Mouse (Mus musculus) kidney, postnatal 25 days (tissue): ENCODE data around the gene Sarnp.
A peak's percentile ranks its signal among the peaks of the same experiment; 100 is the strongest.

Experiments used
- DNase-seq, 2 experiments: peaks; one replicate each; pipeline ENCODE4 v3.0.0; 2021; ENCODE audit warnings: mixed read lengths in 2 of 2

Gene Sarnp

DNA sequence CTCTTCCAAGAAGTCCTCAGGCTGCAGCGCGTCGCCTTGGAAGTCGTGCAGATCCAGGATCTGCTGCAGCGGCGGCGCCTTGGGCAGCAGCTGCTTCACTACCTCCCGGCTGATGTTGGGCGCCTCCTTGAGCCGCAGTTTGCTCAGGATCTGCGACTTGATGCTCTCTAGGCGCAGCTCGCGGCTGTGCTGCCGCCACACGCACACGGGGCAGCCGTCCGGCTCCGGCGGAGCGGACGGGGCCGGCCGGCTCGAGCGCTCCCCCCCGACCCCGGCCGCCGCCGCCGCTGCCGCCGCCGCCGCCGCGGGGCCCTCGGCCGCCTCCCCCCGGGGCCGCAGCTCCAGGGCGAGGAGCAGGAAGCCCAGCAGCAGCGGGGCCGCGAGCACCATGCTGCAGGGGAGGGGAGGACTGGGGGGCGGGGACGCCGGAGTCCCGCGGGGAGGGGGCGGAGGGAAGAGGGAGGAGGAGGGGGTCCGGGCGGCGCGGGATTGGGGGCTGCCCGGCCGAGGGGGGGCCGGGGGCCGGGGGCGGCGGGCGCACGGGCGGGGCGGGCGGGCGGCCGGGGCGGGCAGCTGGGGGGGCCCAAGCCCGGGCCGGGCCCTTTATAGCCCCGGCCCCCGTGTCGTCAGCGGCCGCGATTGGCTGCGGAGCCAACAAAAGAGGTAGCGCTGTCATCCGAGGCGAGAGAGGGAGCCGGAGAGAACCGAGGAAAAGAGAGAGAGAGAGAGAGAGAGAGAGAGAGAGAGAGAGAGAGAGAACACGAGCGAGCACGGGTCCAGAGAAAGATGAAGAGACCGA, 74.4 kb downstream of the Sarnp start, which contains the start of gene Gdf11:
TSS of gene Gdf11 (minus strand) at position 423 of the 799 bp plus-strand sequence.
- DNase-seq = peak; percentile 61 to 79

GRCm38 (mm10) chr10:128892246-128892645, 75.1 kb downstream of the Sarnp start:
- DNase-seq = peak in 1 of 2 experiments; percentile 20

DNA sequence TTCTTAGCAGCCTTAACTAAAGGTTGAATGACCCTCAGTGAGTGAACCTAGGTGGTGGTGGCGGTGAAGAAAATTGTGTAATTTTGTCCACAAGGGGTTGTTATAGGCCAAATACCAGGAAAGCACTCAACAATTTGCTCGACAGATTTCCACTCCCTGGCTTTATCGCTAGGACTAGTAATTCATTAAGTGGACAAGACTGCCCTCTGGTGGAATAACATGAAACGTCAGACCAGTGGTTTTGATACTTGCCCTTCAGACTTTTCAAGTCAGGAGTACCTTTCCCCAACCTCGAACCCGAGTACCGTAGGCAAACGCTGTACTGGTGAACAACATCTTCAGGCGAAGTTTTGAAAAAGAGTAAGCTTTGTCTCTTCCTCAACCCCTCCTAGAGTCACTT, 78.3 kb downstream of the Sarnp start:
- DNase-seq = peak; percentile 72 to 93

DNA sequence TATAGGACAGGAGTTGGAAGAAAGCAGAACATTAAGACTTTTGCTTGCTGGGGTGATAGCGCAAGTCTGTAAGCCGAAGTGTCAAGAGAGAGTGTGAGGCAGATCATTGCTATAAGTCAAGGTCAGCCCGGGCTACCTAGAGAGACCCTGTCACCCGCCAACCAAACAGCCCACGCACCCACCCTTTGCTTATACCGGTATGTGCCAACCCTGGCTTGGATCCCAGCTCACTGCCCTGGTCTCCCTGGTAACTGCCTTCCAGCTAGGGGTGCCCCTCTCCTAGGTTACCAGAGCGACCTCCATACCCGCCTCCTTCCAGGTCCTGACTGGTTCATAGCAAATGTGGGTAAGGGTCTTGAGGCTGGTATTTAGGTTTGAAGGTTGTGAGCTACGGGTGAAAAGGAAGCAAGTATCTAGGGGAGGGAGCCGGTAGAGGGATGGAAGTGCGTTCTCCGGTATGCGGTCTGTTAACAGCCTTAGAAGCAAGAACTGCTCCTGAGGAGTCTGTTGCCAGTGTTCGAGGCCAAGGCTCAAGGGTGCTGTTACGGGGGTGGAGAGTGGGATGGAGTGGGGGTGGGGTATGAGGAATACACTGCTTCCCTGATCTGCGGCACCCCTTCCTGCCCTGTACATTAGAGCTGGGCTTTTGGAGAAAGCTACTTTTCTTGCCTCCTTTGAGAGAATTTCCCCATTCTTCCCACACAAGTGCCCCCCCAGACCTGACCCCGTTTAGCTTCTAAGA, 79.0 kb downstream of the Sarnp start:
- peak; percentile 63 to 83 for DNase-seq

GRCm38 (mm10) chr10:128896807-128897206, 79.7 kb downstream of the Sarnp start:
- peak in 1 of 2 experiments; percentile 14 for DNase-seq

GRCm38 (mm10) chr10:128897501-128897900, 80.4 kb downstream of the Sarnp start:
- DNase-seq = peak in 1 of 2 experiments; percentile 28

- DNase-seq = peak; percentile 71 to 89
These were observed 82.8 kb downstream of the Sarnp start for GRCm38 (mm10) chr10:128899759-128900490.

GRCm38 (mm10) chr10:128900698-128901097, 83.6 kb downstream of the Sarnp start, which contains the start of gene Cd63:
Gene Cd63 (plus strand): TSS chr10:128900989.
- peak in 1 of 2 experiments; percentile 18 for DNase-seq

GRCm38 (mm10) chr10:128901409-128901808, 84.3 kb downstream of the Sarnp start:
- peak in 1 of 2 experiments; percentile 26 for DNase-seq

DNA sequence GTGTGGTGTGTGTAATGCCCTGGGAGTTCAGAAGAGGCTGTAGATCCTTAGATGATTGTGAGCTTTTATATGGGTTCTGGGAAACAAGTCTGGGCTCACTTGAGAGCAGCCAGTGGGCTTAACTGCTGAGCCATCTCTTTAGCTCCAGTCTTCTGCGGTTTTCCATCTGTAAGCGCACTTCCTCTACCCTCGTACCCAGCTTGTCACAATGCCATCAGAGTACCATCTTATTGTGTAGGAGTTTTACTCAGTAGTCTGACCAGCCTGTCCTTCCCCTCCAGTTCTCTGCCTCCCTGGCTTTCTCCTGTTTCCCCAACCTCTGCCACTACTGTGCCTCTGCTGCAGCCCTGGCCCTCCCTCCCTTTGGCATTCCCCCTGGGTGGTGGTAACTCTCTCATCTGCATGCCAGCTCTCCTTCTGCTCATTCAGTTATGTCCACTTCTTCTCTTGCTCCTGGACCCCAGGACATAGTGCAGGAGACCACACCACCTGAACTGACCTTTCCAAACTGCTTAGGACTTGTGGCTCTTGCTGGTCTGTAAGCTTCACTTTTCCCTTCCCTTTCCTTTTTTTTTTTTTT, 85.4 kb downstream of the Sarnp start:
- peak; percentile 49 to 88 for DNase-seq

- peak; percentile 57 to 80 for DNase-seq
These were observed 87.7 kb downstream of the Sarnp start for GRCm38 (mm10) chr10:128904812-128905211.

- peak; percentile 73 to 81 for DNase-seq
These were observed 91.8 kb downstream of the Sarnp start for GRCm38 (mm10) chr10:128908778-128909448.

- peak; percentile 90 to 98 for DNase-seq
These were observed 92.5 kb downstream of the Sarnp start for GRCm38 (mm10) chr10:128909567-128910028.

DNA sequence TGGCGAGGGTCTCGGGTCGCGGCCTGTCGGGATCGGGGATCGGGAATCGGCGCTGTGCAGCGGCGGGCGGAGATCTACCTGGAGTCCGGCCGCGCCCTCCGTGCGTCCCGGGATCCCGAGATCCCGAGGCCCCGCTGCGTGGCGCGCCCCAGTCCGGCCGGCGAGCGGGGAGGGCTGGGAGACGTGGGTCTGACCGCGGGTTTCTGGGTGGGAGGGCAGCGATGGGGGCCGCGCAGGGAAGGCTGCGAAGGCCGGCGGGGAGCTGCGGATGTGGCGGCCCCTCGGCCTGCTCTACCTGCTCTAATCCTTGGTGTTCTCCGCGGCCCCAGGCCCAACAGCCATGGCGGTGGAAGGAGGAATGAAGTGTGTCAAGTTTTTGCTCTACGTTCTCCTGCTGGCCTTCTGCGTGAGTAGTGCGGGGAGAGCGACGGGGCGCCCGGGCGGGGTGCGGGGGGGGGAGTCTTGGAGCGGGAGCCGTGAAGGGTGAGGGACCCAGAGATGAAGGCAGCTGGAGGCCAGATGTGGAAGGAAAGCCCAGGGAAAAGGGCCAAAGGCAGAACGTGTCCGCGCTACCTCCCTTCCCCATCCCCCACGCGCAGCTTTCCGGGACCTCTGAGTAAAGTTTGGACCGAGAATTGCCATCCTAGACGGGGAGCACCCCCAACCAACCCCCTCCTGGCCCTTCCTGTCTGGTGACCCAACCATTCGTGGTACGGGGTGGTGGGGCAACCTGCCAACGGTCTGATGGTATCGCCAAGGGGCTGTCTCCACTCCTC, 93.1 kb downstream of the Sarnp start:
- peak; percentile 74 to 86 for DNase-seq

DNA sequence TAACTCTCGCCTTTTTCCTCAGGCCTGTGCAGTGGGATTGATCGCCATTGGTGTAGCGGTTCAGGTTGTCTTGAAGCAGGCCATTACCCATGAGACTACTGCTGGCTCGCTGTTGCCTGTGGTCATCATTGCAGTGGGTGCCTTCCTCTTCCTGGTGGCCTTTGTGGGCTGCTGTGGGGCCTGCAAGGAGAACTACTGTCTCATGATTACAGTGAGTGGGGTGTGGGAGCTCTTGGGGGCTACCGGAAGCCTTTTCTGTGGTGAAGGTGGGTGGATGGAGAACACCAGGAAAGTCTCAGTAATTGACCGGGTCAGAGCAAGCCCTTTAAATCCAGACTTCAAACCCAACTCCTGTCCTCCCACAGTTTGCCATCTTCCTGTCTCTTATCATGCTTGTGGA, 94.3 kb downstream of the Sarnp start:
- no peak for DNase-seq

GRCm38 (mm10) chr10:128912268-128912667, 95.1 kb downstream of the Sarnp start:
- no peak for DNase-seq

DNA sequence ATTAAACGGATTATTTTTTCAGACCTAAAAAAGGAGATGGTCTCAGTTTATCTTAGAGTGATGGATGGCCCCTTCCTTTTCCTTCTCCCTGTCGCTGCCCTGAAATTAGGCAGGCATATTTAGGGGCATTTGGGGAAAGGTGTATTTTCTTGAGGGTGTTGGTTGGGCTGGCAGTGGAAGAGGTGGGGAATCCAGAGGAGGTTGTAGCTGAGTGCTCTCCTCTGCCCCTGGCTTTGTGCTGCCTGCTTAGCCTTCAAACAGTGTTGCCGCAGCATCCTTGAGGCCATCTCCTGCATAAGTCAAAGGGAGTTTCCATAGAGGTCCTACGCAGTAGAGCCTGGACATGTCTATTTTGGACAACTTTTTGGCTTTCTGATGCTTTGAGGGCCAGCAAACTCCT, 95.7 kb downstream of the Sarnp start:
- DNase-seq = no peak

- peak; percentile 90 to 97 for DNase-seq
These were observed 96.1 kb downstream of the Sarnp start for GRCm38 (mm10) chr10:128913219-128913618.

DNA sequence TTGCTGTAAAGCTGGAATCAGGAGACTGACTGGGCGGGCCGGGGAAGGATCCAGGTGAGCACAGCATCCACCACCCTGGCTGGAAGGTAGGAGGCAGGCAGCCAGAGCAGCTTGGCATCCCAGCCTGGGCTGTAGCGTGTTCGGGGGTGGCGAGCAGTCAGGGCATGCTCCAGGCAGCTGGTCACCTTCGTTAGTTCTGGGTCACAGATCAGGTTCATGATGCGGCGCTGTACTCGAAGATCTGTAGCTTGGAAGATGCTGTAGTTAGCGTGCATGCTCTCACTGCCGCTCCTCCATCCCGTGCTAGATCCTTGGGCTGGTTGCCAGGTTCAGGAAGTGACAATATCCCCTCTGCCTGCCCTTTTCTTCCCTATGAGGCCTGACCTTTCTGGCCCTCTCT, 96.6 kb downstream of the Sarnp start:
- DNase-seq = peak; percentile 45 to 72

GRCm38 (mm10) chr10:128915550-128915949, 98.4 kb downstream of the Sarnp start:
- no peak for DNase-seq

- no peak for DNase-seq
These were observed 99.5 kb downstream of the Sarnp start for GRCm38 (mm10) chr10:128916665-128917064.
